Mouse (Mus musculus) heart, postnatal 0 days (tissue): ENCODE results near the gene Oxa1l. TPM values are rescaled to one million over a fixed set of nuclear protein-coding genes. Genes with fewer than 3 reads are reported as not detected.
A peak's percentile ranks its signal among the peaks of the same experiment; 100 is the strongest.

Source experiments
- ATAC-seq: fragments of 200-750 bp; cut with Nextera tagmentation; 2 replicates; pipeline ENCODE4 v1.8.0; 2017; ENCODE audit warnings: low read depth, moderate number of reproducible peaks, moderate library complexity; ENCODE audit not compliant: insufficient read depth
- DNase-seq: peaks from one replicate; pipeline ENCODE4 v3.0.0-alpha.2; 2016; ENCODE audit warnings: low spot score
- H3K27ac ChIP-seq: fragments of 300-500 bp; sonication (generic); 2 replicates; pipeline ENCODE4 v1.5.1; 2014; ENCODE audit warnings: low read depth, mild to moderate bottlenecking
- H3K27me3 ChIP-seq: fragments of 300-500 bp; sonication (generic); 2 replicates; pipeline ENCODE4 v1.6.1; 2014; ENCODE audit warnings: low read length, mixed read lengths; ENCODE audit not compliant: control insufficient read depth, insufficient read depth
- H3K36me3 ChIP-seq: fragments of 300-500 bp; sonication (generic); replicated peaks from 2 replicates; pipeline ENCODE4 v1.6.1; 2014; ENCODE audit warnings: low read length, mixed read lengths; ENCODE audit not compliant: control insufficient read depth, insufficient read depth
- H3K4me1 ChIP-seq: fragments of 300-500 bp; sonication (generic); 2 replicates; pipeline ENCODE4 v1.6.1; 2014; ENCODE audit warnings: antibody characterized with exemption; ENCODE audit not compliant: control insufficient read depth, insufficient read depth
- H3K4me2 ChIP-seq: fragments of 300-500 bp; sonication (generic); 2 replicates; pipeline ENCODE4 v1.6.1; 2014; ENCODE audit warnings: low read depth, mild to moderate bottlenecking, low read length, moderate library complexity
- H3K4me3 ChIP-seq: fragments of 300-500 bp; sonication (generic); 2 replicates; pipeline ENCODE4 v1.5.1; 2014; ENCODE audit warnings: low read depth, low read length
- H3K9ac ChIP-seq: fragments of 300-500 bp; sonication (generic); replicated peaks from 2 replicates; pipeline ENCODE4 v1.6.1; 2014; ENCODE audit warnings: low read depth, low read length, mixed read lengths
- H3K9me3 ChIP-seq: fragments of 300-500 bp; sonication (generic); replicated peaks from 2 replicates; pipeline ENCODE4 v1.6.1; 2016; ENCODE audit warnings: low read length; ENCODE audit not compliant: control insufficient read depth
- CTCF ChIP-seq: IDR thresholded peaks from 2 replicates; pipeline ENCODE4 v1.5.1; 2016; ENCODE audit warnings: antibody characterized with exemption, control low read depth, low read depth
- EP300 ChIP-seq: IDR thresholded peaks from 2 replicates; pipeline ENCODE4 v1.6.1; 2016; ENCODE audit warnings: antibody characterized with exemption, low read depth
- WGBS: fragments of 180-500 bp; shearing (Covaris S2); extraction: QIAGEN DNeasy Blood & Tissue Kit; methylation state at CpG from one replicate; pipeline ENCODE4 v1.1.7; 2014; 5-methylcytosine and 5-hydroxymethylcytosine counted together
- polyA plus RNA-seq: library from polyadenylated mRNA; unstranded; fragments of >200 nt; fragmentation: Nextera tagmentation; extraction: Ambion mirVana; gene quantifications from 2 replicates; pipeline ENCODE4 v1.2.1, GENCODE M21; 2015
- total RNA-seq: library from RNA; depleted of rRNA; stranded (reverse); fragments of >200 nt; gene quantifications from 2 replicates; pipeline ENCODE4 v1.2.3, GENCODE M21; 2014; ENCODE audit warnings: low replicate concordance

Gene Oxa1l
- total and polyA plus RNA-seq, 2 experiments from 2014 or later, result 109 to 136 TPM

DNA sequence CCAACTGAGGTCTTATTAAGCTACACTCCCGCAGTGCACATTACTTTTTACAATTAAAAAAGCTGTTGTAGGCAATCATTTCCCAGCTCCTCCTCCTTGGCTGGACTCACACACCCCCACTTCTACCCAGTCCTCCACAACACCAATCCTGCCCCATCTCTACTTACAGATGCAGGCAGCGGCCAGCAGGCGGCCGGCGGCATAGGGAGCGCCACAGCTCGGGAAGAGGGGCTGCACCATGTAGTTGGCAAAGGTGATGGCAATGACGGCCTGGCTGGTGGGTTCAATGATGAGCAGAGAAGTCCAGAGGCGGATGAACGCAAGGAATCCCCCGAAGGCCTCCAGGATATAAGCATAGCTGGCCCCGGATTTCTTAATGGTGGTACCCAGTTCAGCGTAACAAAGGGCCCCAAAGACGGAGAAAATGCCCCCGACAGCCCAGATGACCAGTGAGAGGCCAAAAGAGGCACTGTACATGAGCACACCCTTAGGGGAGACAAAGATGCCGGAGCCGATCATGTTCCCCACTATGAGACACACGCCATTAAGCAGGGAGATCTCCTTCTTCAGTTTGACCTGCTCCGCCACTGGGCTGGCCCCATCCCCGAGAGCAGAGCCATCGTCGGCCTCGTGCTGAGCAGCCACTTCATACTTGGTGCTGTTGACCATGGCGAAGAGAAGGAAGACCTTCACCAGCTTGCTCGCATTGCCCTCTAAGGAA lies 47.9 kb downstream of the Oxa1l start:
- 86% methylated on average over 25 of the region's 25 CpGs for WGBS
- Histone ChIP-seq H3K9me3 (no peaks in the 10 kb centered on the region), H3K27me3 (no peaks in the 10 kb centered on the region), H3K36me3 (no peaks in the 10 kb centered on the region), H3K27ac (no peak overlapping the region), H3K4me2 (peak overlapping the region; percentile 37; the same call in 1 of the 2 replicates), H3K4me1 (0 out of 2 replicates have a peak, but pooled peaks cover under 1% of the 10 kb centered on the region), H3K9ac (no peak overlapping the region), H3K4me3 (no peak overlapping the region)
- ATAC-seq (no peak), DNase-seq (no peak)
- TF ChIP-seq EP300, result no peak
- peak; percentile 11; the same call in 1 of the 2 replicates for TF ChIP-seq CTCF

GRCm38 (mm10) chr14:54409057-54409645 lies 48.5 kb downstream of the Oxa1l start:
- H3K27ac ChIP-seq, result peak overlapping the region; percentile 73
- TF ChIP-seq EP300 (no peak), CTCF (no peak)

GRCm38 (mm10) chr14:54409980-54410810 lies 49.6 kb downstream of the Oxa1l start:
- H3K4me2 ChIP-seq, result peak overlapping the region; percentile 37

More at GRCm38 (mm10) chr14:54409057-54409645, 48.5 kb downstream of the Oxa1l start:
- no peak overlapping the region for H3K4me3 ChIP-seq
- H3K4me1 ChIP-seq, result peaks cover 7% of the 10 kb centered on the region; the same call in 1 of the 2 replicates
- 79% methylated on average over 7 of the region's 7 CpGs for WGBS
- H3K4me2 ChIP-seq, result peak overlapping the region; percentile 37
- DNase-seq (no peak), ATAC-seq (no peak)
- H3K36me3 ChIP-seq, result no peaks in the 10 kb centered on the region
- H3K9ac ChIP-seq, result peak overlapping the region; percentile 14; the same call in 1 of the 2 replicates
- no peaks in the 10 kb centered on the region for H3K9me3 ChIP-seq
- H3K27me3 ChIP-seq, result no peaks in the 10 kb centered on the region

DNA sequence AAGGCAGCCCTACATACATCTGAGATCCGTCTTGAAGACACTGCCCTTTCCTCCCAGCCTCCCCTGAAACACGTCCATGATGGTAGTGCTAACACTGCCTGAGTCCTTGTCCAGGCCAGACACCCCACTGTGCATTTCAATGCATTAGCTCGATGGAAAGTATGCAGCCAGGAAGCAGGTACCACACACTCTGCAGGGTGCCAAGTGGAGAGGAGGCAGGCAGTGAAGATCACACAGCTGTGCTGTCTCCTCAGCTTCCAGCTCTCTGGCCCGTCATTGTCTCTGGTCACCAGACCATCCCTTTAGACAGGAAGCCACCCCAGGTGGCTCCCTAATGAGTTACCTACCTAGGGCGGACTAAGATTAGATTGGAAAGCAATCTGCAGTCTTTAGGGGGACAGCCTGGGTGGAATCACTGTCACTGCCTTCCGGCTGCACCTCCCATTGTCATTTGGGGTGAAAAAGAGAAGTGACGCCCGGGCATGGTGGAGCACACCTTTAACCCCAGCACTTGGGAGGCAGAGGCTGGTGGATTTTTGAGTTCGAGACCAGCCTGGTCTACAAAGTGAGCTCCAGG lies 51.5 kb downstream of the Oxa1l start:
- no peak for ATAC-seq
- WGBS, result 62% methylated on average over 9 of the region's 9 CpGs
- no peaks in the 10 kb centered on the region for H3K27me3 ChIP-seq
- no peak for DNase-seq
- H3K4me3 ChIP-seq, result no peak overlapping the region
- TF ChIP-seq EP300, result no peak
- TF ChIP-seq CTCF, result no peak
- no peaks in the 10 kb centered on the region for H3K36me3 ChIP-seq
- H3K4me1 ChIP-seq, result peaks cover 7% of the 10 kb centered on the region; the same call in 1 of the 2 replicates
- H3K9me3 ChIP-seq, result no peaks in the 10 kb centered on the region
- H3K9ac ChIP-seq, result no peak overlapping the region
- no peak overlapping the region for H3K27ac ChIP-seq
- H3K4me2 ChIP-seq, result no peak overlapping the region

More at GRCm38 (mm10) chr14:54409980-54410810, 49.6 kb downstream of the Oxa1l start:
- H3K27ac ChIP-seq, result peak overlapping the region; percentile 73
- H3K4me1 ChIP-seq, result peaks cover 7% of the 10 kb centered on the region; the same call in 1 of the 2 replicates
- ATAC-seq (peak; percentile 54), DNase-seq (peak; percentile 43)
- no peak for TF ChIP-seq EP300
- no peak for TF ChIP-seq CTCF
- peak overlapping the region; percentile 3; the same call in 1 of the 2 replicates for H3K4me3 ChIP-seq
- H3K27me3 ChIP-seq, result no peaks in the 10 kb centered on the region
- H3K36me3 ChIP-seq, result no peaks in the 10 kb centered on the region
- WGBS, result 33% methylated on average over 17 of the region's 17 CpGs
- no peaks in the 10 kb centered on the region for H3K9me3 ChIP-seq
- peak overlapping the region; percentile 14; the same call in 1 of the 2 replicates for H3K9ac ChIP-seq

GRCm38 (mm10) chr14:54412629-54413170 lies 52.1 kb downstream of the Oxa1l start:
- H3K27ac ChIP-seq, result peak overlapping the region; percentile 35
- peaks cover 7% of the 10 kb centered on the region; the same call in 1 of the 2 replicates for H3K4me1 ChIP-seq
- 46% methylated on average over 2 of the region's 2 CpGs for WGBS
- no peak overlapping the region for H3K9ac ChIP-seq
- TF ChIP-seq CTCF (peak; percentile 87), EP300 (no peak)
- no peaks in the 10 kb centered on the region for H3K36me3 ChIP-seq
- no peak overlapping the region for H3K4me2 ChIP-seq
- ATAC-seq, result no peak
- H3K4me3 ChIP-seq, result no peak overlapping the region
- peak; percentile 65 for DNase-seq
- no peaks in the 10 kb centered on the region for H3K27me3 ChIP-seq
- H3K9me3 ChIP-seq, result no peaks in the 10 kb centered on the region
